Mouse (Mus musculus): ENCODE measurements around the gene Eif2ak4.

The Eif2ak4 gene

GRCm38 (mm10) chr2:118511779-118512417 lies 123.5 kb downstream of the Eif2ak4 start:
- DNase-seq, result no peak

GRCm38 (mm10) chr2:118512418-118513377 lies 124.3 kb downstream of the Eif2ak4 start:
- DNase-seq, result no peak

- no peak for DNase-seq
Measured at GRCm38 (mm10) chr2:118520042-118520933, 131.9 kb downstream of the Eif2ak4 start.

- DNase-seq, result no peak
Measured at GRCm38 (mm10) chr2:118522265-118522664, 133.8 kb downstream of the Eif2ak4 start.

GRCm38 (mm10) chr2:118523163-118523730 lies 134.8 kb downstream of the Eif2ak4 start:
- DNase-seq, result no peak

GRCm38 (mm10) chr2:118524811-118525210 lies 136.4 kb downstream of the Eif2ak4 start:
- no peak for DNase-seq

Measured in B cell, adult 2 months (primary cell).